Mouse (Mus musculus): Measurements from ENCODE around the gene Nfatc2ip. TPM values are rescaled to one million over a fixed set of nuclear protein-coding genes. Genes with fewer than 3 reads are reported as not detected.
"Not testable (repeated sequence)": the region's sequence is repeated elsewhere in the genome, so short reads cannot be mapped to it uniquely, and the experiment has no call there.

The Nfatc2ip gene
- polyA plus RNA-seq, 1 experiment from 2014 or later, result 1.8 TPM

DNA sequence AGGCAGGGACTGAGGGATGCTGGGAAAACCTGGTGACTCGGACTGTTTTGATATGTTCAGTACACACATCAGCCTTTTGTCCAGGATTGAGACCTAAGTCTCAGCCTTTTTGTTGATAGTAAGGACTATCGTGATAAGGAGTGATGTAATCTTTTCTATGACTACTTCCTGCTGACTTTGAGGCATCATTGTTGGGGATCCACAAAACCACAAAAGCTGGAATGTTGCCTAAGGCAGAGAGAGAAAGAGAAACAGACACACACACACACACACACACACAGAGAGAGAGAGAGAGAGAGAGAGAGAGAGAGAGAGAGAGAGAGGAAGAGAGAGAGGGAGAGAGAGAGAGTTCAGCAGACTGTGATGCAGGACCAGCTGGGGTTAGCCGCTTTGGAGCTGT is 22.0 kb upstream of the Nfatc2ip start:
- Histone ChIP-seq H3K27me3 (ENCODE audit: control insufficient read depth, insufficient read depth, low read length) (no peaks in the 10 kb centered on the region; the same call in 1 of the 2 replicates), H3K27ac (ENCODE audit: low read depth, low read length) (no peak overlapping the region), H3K36me3 (ENCODE audit: control insufficient read depth, insufficient read depth, low read length) (no peaks in the 10 kb centered on the region), H3K9ac (ENCODE audit: low read depth, low read length) (no peak overlapping the region), H3K4me3 (ENCODE audit: low read depth, low read length) (no peak overlapping the region), H3K4me1 (ENCODE audit: control insufficient read depth, insufficient read depth, low read length) (no peaks in the 10 kb centered on the region), H3K4me2 (no peak overlapping the region), H3K9me3 (replicated peaks; ENCODE audit: control insufficient read depth, low read length) (no peaks in the 10 kb centered on the region)
- ATAC-seq (replicated peaks; ENCODE audit: insufficient number of reproducible peaks, low FRiP score, low TSS enrichment), result no peak
- 54% methylated on average over 3 of the region's 3 CpGs for WGBS (ENCODE audit: insufficient replicate concordance)

GRCm38 (mm10) chr7:126417606-126418005 is 21.1 kb upstream of the Nfatc2ip start:
- no peak overlapping the region for H3K27ac ChIP-seq (ENCODE audit: low read depth, low read length)
- no peaks in the 10 kb centered on the region for H3K9me3 ChIP-seq (replicated peaks; ENCODE audit: control insufficient read depth, low read length)
- no peaks in the 10 kb centered on the region for H3K4me1 ChIP-seq (ENCODE audit: control insufficient read depth, insufficient read depth, low read length)
- no peak overlapping the region for H3K4me3 ChIP-seq (ENCODE audit: low read depth, low read length)
- no peaks in the 10 kb centered on the region for H3K36me3 ChIP-seq (ENCODE audit: control insufficient read depth, insufficient read depth, low read length)
- H3K27me3 ChIP-seq (ENCODE audit: control insufficient read depth, insufficient read depth, low read length), result no peaks in the 10 kb centered on the region; the same call in 1 of the 2 replicates
- ATAC-seq (replicated peaks; ENCODE audit: insufficient number of reproducible peaks, low FRiP score, low TSS enrichment), result no peak
- no peak overlapping the region for H3K9ac ChIP-seq (ENCODE audit: low read depth, low read length)
- WGBS (ENCODE audit: insufficient replicate concordance), result 89% methylated on average over 4 of the region's 4 CpGs
- no peak overlapping the region for H3K4me2 ChIP-seq

GRCm38 (mm10) chr7:126417045-126417444 is 20.5 kb upstream of the Nfatc2ip start:
- no peaks in the 10 kb centered on the region; the same call in 1 of the 2 replicates for H3K27me3 ChIP-seq (ENCODE audit: control insufficient read depth, insufficient read depth, low read length)
- H3K4me1 ChIP-seq (ENCODE audit: control insufficient read depth, insufficient read depth, low read length), result no peaks in the 10 kb centered on the region
- H3K27ac ChIP-seq (ENCODE audit: low read depth, low read length), result no peak overlapping the region
- H3K9ac ChIP-seq (ENCODE audit: low read depth, low read length), result no peak overlapping the region
- ATAC-seq (replicated peaks; ENCODE audit: insufficient number of reproducible peaks, low FRiP score, low TSS enrichment), result no peak
- 47% methylated on average over 8 of the region's 8 CpGs for WGBS (ENCODE audit: insufficient replicate concordance)
- no peaks in the 10 kb centered on the region for H3K9me3 ChIP-seq (replicated peaks; ENCODE audit: control insufficient read depth, low read length)
- no peaks in the 10 kb centered on the region for H3K36me3 ChIP-seq (ENCODE audit: control insufficient read depth, insufficient read depth, low read length)
- no peak overlapping the region for H3K4me3 ChIP-seq (ENCODE audit: low read depth, low read length)
- no peak overlapping the region for H3K4me2 ChIP-seq

- Histone ChIP-seq H3K4me1 (ENCODE audit: control insufficient read depth, insufficient read depth, low read length) (no peaks in the 10 kb centered on the region), H3K4me2 (no peak overlapping the region), H3K4me3 (ENCODE audit: low read depth, low read length) (no peak overlapping the region), H3K36me3 (ENCODE audit: control insufficient read depth, insufficient read depth, low read length) (no peaks in the 10 kb centered on the region), H3K9ac (ENCODE audit: low read depth, low read length) (no peak overlapping the region), H3K27me3 (ENCODE audit: control insufficient read depth, insufficient read depth, low read length) (no peaks in the 10 kb centered on the region; the same call in 1 of the 2 replicates), H3K9me3 (replicated peaks; ENCODE audit: control insufficient read depth, low read length) (no peaks in the 10 kb centered on the region), H3K27ac (ENCODE audit: low read depth, low read length) (no peak overlapping the region)
- WGBS (ENCODE audit: insufficient replicate concordance), result 47% methylated on average over 2 of the region's 2 CpGs
- ATAC-seq (replicated peaks; ENCODE audit: insufficient number of reproducible peaks, low FRiP score, low TSS enrichment), result no peak
These were observed 20.1 kb upstream of the Nfatc2ip start for GRCm38 (mm10) chr7:126416615-126417014.

- 73% methylated on average over 6 of the region's 6 CpGs for WGBS (ENCODE audit: insufficient replicate concordance)
- no peak within 1 kb of the TSS for H3K27ac ChIP-seq (ENCODE audit: low read depth, low read length)
- H3K9me3 ChIP-seq (replicated peaks; ENCODE audit: control insufficient read depth, low read length), result no peaks in the 10 kb centered on the region
- no peak within 1 kb of the TSS for H3K4me2 ChIP-seq
- no peak within 1 kb of the TSS for H3K4me3 ChIP-seq (ENCODE audit: low read depth, low read length)
- no peaks in the 10 kb centered on the region for H3K36me3 ChIP-seq (ENCODE audit: control insufficient read depth, insufficient read depth, low read length)
- no peak for ATAC-seq (replicated peaks; ENCODE audit: insufficient number of reproducible peaks, low FRiP score, low TSS enrichment)
- H3K27me3 ChIP-seq (ENCODE audit: control insufficient read depth, insufficient read depth, low read length), result no peaks in the 10 kb centered on the region; the same call in 1 of the 2 replicates
- no peaks in the 10 kb centered on the region for H3K4me1 ChIP-seq (ENCODE audit: control insufficient read depth, insufficient read depth, low read length)
- H3K9ac ChIP-seq (ENCODE audit: low read depth, low read length), result no peak within 1 kb of the TSS
These were observed 18.2 kb upstream of the Nfatc2ip start, which contains the start of gene Cd19 for GRCm38 (mm10) chr7:126414725-126415124. TSS of gene Cd19 (minus strand) at chr7:126414889.

DNA sequence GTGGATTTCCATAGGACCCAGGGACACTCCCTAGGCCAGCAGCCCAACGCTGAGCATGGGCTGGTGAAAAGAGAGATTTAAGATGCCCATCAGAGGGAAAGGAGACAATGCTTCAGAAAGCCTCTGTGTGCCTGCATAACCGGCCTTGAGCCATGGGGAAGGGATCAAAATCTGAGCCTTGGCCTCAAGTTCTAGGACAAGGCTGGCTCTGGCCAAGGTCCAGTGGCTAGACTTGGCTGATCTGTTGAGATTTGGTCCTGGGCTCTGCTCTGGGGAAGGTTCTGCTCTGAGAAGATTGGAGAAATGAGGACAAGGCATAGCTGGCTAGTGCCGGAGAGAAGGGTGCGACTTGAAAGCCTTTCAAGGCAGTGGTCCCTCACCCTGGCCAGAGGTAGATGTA is 14.5 kb upstream of the Nfatc2ip start:
- H3K9ac ChIP-seq (ENCODE audit: low read depth, low read length), result no peak overlapping the region
- no peaks in the 10 kb centered on the region; the same call in 1 of the 2 replicates for H3K27me3 ChIP-seq (ENCODE audit: control insufficient read depth, insufficient read depth, low read length)
- H3K4me2 ChIP-seq, result no peak overlapping the region
- H3K9me3 ChIP-seq (replicated peaks; ENCODE audit: control insufficient read depth, low read length), result no peaks in the 10 kb centered on the region
- no peaks in the 10 kb centered on the region for H3K36me3 ChIP-seq (ENCODE audit: control insufficient read depth, insufficient read depth, low read length)
- no peak overlapping the region for H3K27ac ChIP-seq (ENCODE audit: low read depth, low read length)
- H3K4me1 ChIP-seq (ENCODE audit: control insufficient read depth, insufficient read depth, low read length), result no peaks in the 10 kb centered on the region
- no peak overlapping the region for H3K4me3 ChIP-seq (ENCODE audit: low read depth, low read length)
- WGBS (ENCODE audit: insufficient replicate concordance), result 89% methylated on average over 4 of the region's 4 CpGs
- no peak for ATAC-seq (replicated peaks; ENCODE audit: insufficient number of reproducible peaks, low FRiP score, low TSS enrichment)

GRCm38 (mm10) chr7:126408686-126409085 is 12.1 kb upstream of the Nfatc2ip start:
- no peaks in the 10 kb centered on the region for H3K36me3 ChIP-seq (ENCODE audit: control insufficient read depth, insufficient read depth, low read length)
- no peaks in the 10 kb centered on the region; the same call in 1 of the 2 replicates for H3K27me3 ChIP-seq (ENCODE audit: control insufficient read depth, insufficient read depth, low read length)
- no peaks in the 10 kb centered on the region for H3K9me3 ChIP-seq (replicated peaks; ENCODE audit: control insufficient read depth, low read length)
- 76% methylated on average over 2 of the region's 2 CpGs for WGBS (ENCODE audit: insufficient replicate concordance)
- H3K4me1 ChIP-seq (ENCODE audit: control insufficient read depth, insufficient read depth, low read length), result no peaks in the 10 kb centered on the region
- no peak overlapping the region for H3K4me2 ChIP-seq
- H3K4me3 ChIP-seq (ENCODE audit: low read depth, low read length), result no peak overlapping the region
- no peak overlapping the region for H3K27ac ChIP-seq (ENCODE audit: low read depth, low read length)
- no peak overlapping the region for H3K9ac ChIP-seq (ENCODE audit: low read depth, low read length)
- ATAC-seq (replicated peaks; ENCODE audit: insufficient number of reproducible peaks, low FRiP score, low TSS enrichment), result no peak

- H3K9me3 ChIP-seq (replicated peaks; ENCODE audit: control insufficient read depth, low read length); H3K4me3 ChIP-seq (ENCODE audit: low read depth, low read length); ATAC-seq (replicated peaks; ENCODE audit: insufficient number of reproducible peaks, low FRiP score, low TSS enrichment); H3K27me3 ChIP-seq (ENCODE audit: control insufficient read depth, insufficient read depth, low read length); H3K36me3 ChIP-seq (ENCODE audit: control insufficient read depth, insufficient read depth, low read length); H3K27ac ChIP-seq (ENCODE audit: low read depth, low read length); H3K4me2 ChIP-seq; H3K9ac ChIP-seq (ENCODE audit: low read depth, low read length); H3K4me1 ChIP-seq (ENCODE audit: control insufficient read depth, insufficient read depth, low read length): not testable (repeated sequence)
- WGBS (ENCODE audit: insufficient replicate concordance), result 71% methylated on average over 8 of the region's 8 CpGs
These were observed 6.0 kb upstream of the Nfatc2ip start for GRCm38 (mm10) chr7:126402518-126402917.

DNA sequence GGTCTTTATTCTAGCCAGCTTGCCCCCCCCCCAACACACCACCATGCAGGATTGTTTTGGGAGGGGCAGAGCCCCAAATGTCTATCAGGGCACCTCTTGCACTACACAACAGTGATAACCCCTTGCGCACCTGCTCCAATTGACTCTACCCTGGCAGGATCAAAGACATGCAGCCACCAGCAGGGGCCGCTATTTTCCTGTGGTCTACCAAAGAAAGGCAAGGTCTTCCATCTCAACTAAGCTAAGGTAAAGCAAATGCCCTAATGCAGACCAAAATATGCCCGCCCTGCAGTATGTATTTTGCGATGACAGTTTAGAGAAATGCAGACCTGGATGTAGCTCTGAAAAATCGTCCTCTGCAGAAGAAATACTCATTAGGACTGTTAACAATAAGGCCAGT is 3.0 kb upstream of the Nfatc2ip start:
- H3K9me3 ChIP-seq (replicated peaks; ENCODE audit: control insufficient read depth, low read length), result no peaks in the 10 kb centered on the region
- H3K27ac ChIP-seq (ENCODE audit: low read depth, low read length), result no peak overlapping the region
- H3K4me3 ChIP-seq (ENCODE audit: low read depth, low read length), result no peak overlapping the region
- H3K36me3 ChIP-seq (ENCODE audit: control insufficient read depth, insufficient read depth, low read length), result no peaks in the 10 kb centered on the region
- no peak overlapping the region for H3K4me2 ChIP-seq
- H3K27me3 ChIP-seq (ENCODE audit: control insufficient read depth, insufficient read depth, low read length), result no peaks in the 10 kb centered on the region
- no peak for ATAC-seq (replicated peaks; ENCODE audit: insufficient number of reproducible peaks, low FRiP score, low TSS enrichment)
- H3K4me1 ChIP-seq (ENCODE audit: control insufficient read depth, insufficient read depth, low read length), result 0 out of 2 replicates have a peak, but pooled peaks cover 3% of the 10 kb centered on the region
- no peak overlapping the region for H3K9ac ChIP-seq (ENCODE audit: low read depth, low read length)
- WGBS (ENCODE audit: insufficient replicate concordance), result 12% methylated on average over 5 of the region's 5 CpGs
